Mouse (Mus musculus) kidney, adult 18-20 months (tissue): ENCODE data around the gene Phf1.

Source experiments
- DNase-seq: peaks from one replicate; pipeline ENCODE4 v3.0.0; 2021

The Phf1 gene

GRCm38 (mm10) chr17:26933885-26934827 lies 1.3 kb downstream of the Phf1 start:
- DNase-seq: no peak

GRCm38 (mm10) chr17:26935027-26935426 lies 2.2 kb downstream of the Phf1 start:
- DNase-seq: no peak

- DNase-seq: no peak
Measured at GRCm38 (mm10) chr17:26936453-26936852, 3.6 kb downstream of the Phf1 start.

GRCm38 (mm10) chr17:26936921-26937695 lies 4.3 kb downstream of the Phf1 start:
- no peak for DNase-seq

GRCm38 (mm10) chr17:26937883-26938695 lies 5.2 kb downstream of the Phf1 start:
- DNase-seq: no peak

GRCm38 (mm10) chr17:26938731-26939130 lies 5.9 kb downstream of the Phf1 start:
- no peak for DNase-seq

- peak; percentile 100 for DNase-seq
Measured at GRCm38 (mm10) chr17:26939178-26939972, 6.5 kb downstream of the Phf1 start, which contains the start of gene Cuta. Cuta (minus strand) TSS chr17:26939569.

GRCm38 (mm10) chr17:26939973-26940300 lies 7.1 kb downstream of the Phf1 start:
- no peak for DNase-seq

- DNase-seq: no peak
Measured at GRCm38 (mm10) chr17:26941031-26941789, 8.4 kb downstream of the Phf1 start, which contains the start of gene Syngap1. Syngap1 (plus strand) TSS chr17:26941253.

- no peak for DNase-seq
Measured at GRCm38 (mm10) chr17:26941841-26942570, 9.2 kb downstream of the Phf1 start.

- DNase-seq: no peak
Measured at GRCm38 (mm10) chr17:26945824-26946495, 13.1 kb downstream of the Phf1 start.

GRCm38 (mm10) chr17:26946567-26946966 lies 13.7 kb downstream of the Phf1 start:
- peak; percentile 87 for DNase-seq

- DNase-seq: no peak
Measured at GRCm38 (mm10) chr17:26947231-26948100, 14.6 kb downstream of the Phf1 start.

- peak; percentile 67 for DNase-seq
Measured at GRCm38 (mm10) chr17:26948316-26949050, 15.6 kb downstream of the Phf1 start.

- peak; percentile 18 for DNase-seq
Measured at GRCm38 (mm10) chr17:26949051-26949577, 16.3 kb downstream of the Phf1 start.

GRCm38 (mm10) chr17:26949866-26950265 lies 17.0 kb downstream of the Phf1 start:
- DNase-seq: no peak

GRCm38 (mm10) chr17:26950560-26951288 lies 17.9 kb downstream of the Phf1 start:
- no peak for DNase-seq
